Mouse (Mus musculus): ENCODE results near the gene Naa11. TPM values are rescaled to one million over a fixed set of nuclear protein-coding genes. Genes with fewer than 3 reads are reported as not detected.

The Naa11 gene
- total RNA-seq (2015; ENCODE audit: low replicate concordance) (not detected in 2 replicates), total RNA-seq (2017; ENCODE audit: low replicate concordance) (not detected in 2 replicates)

GRCm38 (mm10) chr5:97392160-97392559 is at the start of gene Naa11:
Gene Naa11, minus strand, starts transcription at chr5:97392379.
- 0 out of 2 replicates have a peak, but pooled peaks have one; percentile 30 for ATAC-seq (replicated peaks; ENCODE audit: low FRiP score, poor library complexity, severe bottlenecking)

- ATAC-seq (replicated peaks; ENCODE audit: low FRiP score, poor library complexity, severe bottlenecking), result no peak
Observed at GRCm38 (mm10) chr5:97432512-97432911, 40.3 kb upstream of the Naa11 start.

- no peak for ATAC-seq (replicated peaks; ENCODE audit: low FRiP score, poor library complexity, severe bottlenecking)
Observed at GRCm38 (mm10) chr5:97429976-97430375, 37.8 kb upstream of the Naa11 start.

GRCm38 (mm10) chr5:97421669-97422068 is 29.5 kb upstream of the Naa11 start:
- no peak for ATAC-seq (replicated peaks; ENCODE audit: low FRiP score, poor library complexity, severe bottlenecking)

GRCm38 (mm10) chr5:97417185-97417584 is 25.0 kb upstream of the Naa11 start:
- no peak for ATAC-seq (replicated peaks; ENCODE audit: low FRiP score, poor library complexity, severe bottlenecking)

GRCm38 (mm10) chr5:97415837-97416236 is 23.7 kb upstream of the Naa11 start:
- ATAC-seq (replicated peaks; ENCODE audit: low FRiP score, poor library complexity, severe bottlenecking), result no peak

- no peak for ATAC-seq (replicated peaks; ENCODE audit: low FRiP score, poor library complexity, severe bottlenecking)
Observed at GRCm38 (mm10) chr5:97413716-97414115, 21.5 kb upstream of the Naa11 start.

GRCm38 (mm10) chr5:97410190-97410589 is 18.0 kb upstream of the Naa11 start:
- ATAC-seq (replicated peaks; ENCODE audit: low FRiP score, poor library complexity, severe bottlenecking), result no peak

GRCm38 (mm10) chr5:97409234-97409704 is 17.1 kb upstream of the Naa11 start:
- ATAC-seq (replicated peaks; ENCODE audit: low FRiP score, poor library complexity, severe bottlenecking), result no peak

GRCm38 (mm10) chr5:97401042-97401441 is 8.9 kb upstream of the Naa11 start:
- no peak for ATAC-seq (replicated peaks; ENCODE audit: low FRiP score, poor library complexity, severe bottlenecking)

GRCm38 (mm10) chr5:97397585-97397984 is 5.4 kb upstream of the Naa11 start:
- no peak for ATAC-seq (replicated peaks; ENCODE audit: low FRiP score, poor library complexity, severe bottlenecking)

GRCm38 (mm10) chr5:97387622-97388021 is 4.6 kb downstream of the Naa11 start:
- no peak for ATAC-seq (replicated peaks; ENCODE audit: low FRiP score, poor library complexity, severe bottlenecking)

- no peak for ATAC-seq (replicated peaks; ENCODE audit: low FRiP score, poor library complexity, severe bottlenecking)
Observed at GRCm38 (mm10) chr5:97384399-97384798, 7.8 kb downstream of the Naa11 start.

- ATAC-seq (replicated peaks; ENCODE audit: low FRiP score, poor library complexity, severe bottlenecking), result no peak
Observed at GRCm38 (mm10) chr5:97382548-97383222, 9.5 kb downstream of the Naa11 start.

- ATAC-seq (replicated peaks; ENCODE audit: low FRiP score, poor library complexity, severe bottlenecking), result no peak
Observed at GRCm38 (mm10) chr5:97379976-97380375, 12.2 kb downstream of the Naa11 start.

- no peak for ATAC-seq (replicated peaks; ENCODE audit: low FRiP score, poor library complexity, severe bottlenecking)
Observed at GRCm38 (mm10) chr5:97364781-97365180, 27.4 kb downstream of the Naa11 start.

GRCm38 (mm10) chr5:97364252-97364651 is 27.9 kb downstream of the Naa11 start:
- no peak for ATAC-seq (replicated peaks; ENCODE audit: low FRiP score, poor library complexity, severe bottlenecking)

GRCm38 (mm10) chr5:97362539-97362938 is 29.6 kb downstream of the Naa11 start:
- ATAC-seq (replicated peaks; ENCODE audit: low FRiP score, poor library complexity, severe bottlenecking), result no peak

- no peak for ATAC-seq (replicated peaks; ENCODE audit: low FRiP score, poor library complexity, severe bottlenecking)
Observed at GRCm38 (mm10) chr5:97359104-97359503, 33.1 kb downstream of the Naa11 start.

GRCm38 (mm10) chr5:97356135-97356534 is 36.0 kb downstream of the Naa11 start:
- no peak for ATAC-seq (replicated peaks; ENCODE audit: low FRiP score, poor library complexity, severe bottlenecking)

GRCm38 (mm10) chr5:97355152-97355551 is 37.0 kb downstream of the Naa11 start:
- no peak for ATAC-seq (replicated peaks; ENCODE audit: low FRiP score, poor library complexity, severe bottlenecking)

- no peak for ATAC-seq (replicated peaks; ENCODE audit: low FRiP score, poor library complexity, severe bottlenecking)
Observed at GRCm38 (mm10) chr5:97348760-97349159, 43.4 kb downstream of the Naa11 start.
